Mouse (Mus musculus) neural tube, embryonic 13.5 days (tissue): Measurements from ENCODE around the gene Ryr3. TPM values are rescaled to one million over a fixed set of nuclear protein-coding genes. Genes with fewer than 3 reads are reported as not detected.
"Not testable (repeated sequence)": the region's sequence is repeated elsewhere in the genome, so short reads cannot be mapped to it uniquely, and the experiment has no call there.

Experiments used
- ATAC-seq: fragments of 200-750 bp; cut with Nextera tagmentation; 2 replicates; pipeline ENCODE4 v1.8.0; 2017; ENCODE audit warnings: low read depth, mild to moderate bottlenecking, moderate TSS enrichment, moderate library complexity
- H3K27ac ChIP-seq: fragments of 300-500 bp; sonication (generic); replicated peaks from 2 replicates; pipeline ENCODE4 v1.5.1; 2015; ENCODE audit warnings: moderate library complexity, mild to moderate bottlenecking, inconsistent platforms
- H3K27me3 ChIP-seq: fragments of 300-500 bp; sonication (generic); 2 replicates; pipeline ENCODE4 v1.6.1; 2015; ENCODE audit warnings: mild to moderate bottlenecking, inconsistent platforms
- H3K36me3 ChIP-seq: fragments of 300-500 bp; sonication (generic); 2 replicates; pipeline ENCODE4 v1.6.1; 2015; ENCODE audit warnings: mild to moderate bottlenecking, inconsistent platforms
- H3K4me1 ChIP-seq: fragments of 300-500 bp; sonication (generic); replicated peaks from 2 replicates; pipeline ENCODE4 v1.6.1; 2015; ENCODE audit warnings: inconsistent platforms
- H3K4me2 ChIP-seq: fragments of 300-500 bp; sonication (generic); 2 replicates; pipeline ENCODE4 v1.6.1; 2015; ENCODE audit warnings: inconsistent platforms, mild to moderate bottlenecking, moderate library complexity
- H3K4me3 ChIP-seq: fragments of 300-500 bp; sonication (generic); 2 replicates; pipeline ENCODE4 v1.5.1; 2015; ENCODE audit warnings: mild to moderate bottlenecking, inconsistent platforms
- H3K9ac ChIP-seq: fragments of 300-500 bp; sonication (generic); 2 replicates; pipeline ENCODE4 v1.6.1; 2015; ENCODE audit warnings: moderate library complexity, mild to moderate bottlenecking, inconsistent platforms
- H3K9me3 ChIP-seq: fragments of 300-500 bp; sonication (generic); 2 replicates; pipeline ENCODE4 v1.6.1; 2016; ENCODE audit warnings: inconsistent platforms
- WGBS: fragments of 180-500 bp; shearing (Covaris S2); methylation state at CpG from one replicate; pipeline ENCODE4 v1.1.7; 2015; 5-methylcytosine and 5-hydroxymethylcytosine counted together
- polyA plus RNA-seq: library from polyadenylated mRNA; unstranded; fragments of >200 nt; fragmentation: Nextera tagmentation; extraction: Ambion mirVana; gene quantifications from 2 replicates; pipeline ENCODE4 v1.2.1, GENCODE M21; 2015

The Ryr3 gene
- polyA plus RNA-seq, 1 experiment from 2014 or later = 3.1 TPM

DNA sequence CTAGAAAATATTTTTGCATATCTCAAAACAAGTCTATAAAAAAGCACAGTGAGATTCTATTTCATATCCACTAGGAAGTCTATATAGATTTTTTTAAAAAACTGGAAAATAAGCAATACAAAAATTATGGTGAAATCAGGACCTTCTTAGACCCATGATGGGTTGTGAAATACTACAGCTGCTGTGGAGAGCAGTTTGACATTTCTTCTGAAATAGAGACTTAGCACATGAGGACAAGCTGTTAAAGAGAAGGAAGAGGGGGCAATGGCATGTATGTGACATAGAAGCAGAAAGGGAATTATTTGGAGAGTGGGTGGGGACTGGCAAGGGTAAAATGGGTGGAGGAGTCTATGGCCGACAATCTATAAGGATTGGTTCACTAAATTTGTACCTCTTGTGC, 124.1 kb downstream of the Ryr3 start:
- H3K4me2 ChIP-seq = no peak overlapping the region
- WGBS = 93% methylated on average over 1 of the region's 1 CpGs
- no peak overlapping the region for H3K27ac ChIP-seq
- H3K9me3 ChIP-seq = no peaks in the 10 kb centered on the region
- H3K4me3 ChIP-seq = no peak overlapping the region
- ATAC-seq = no peak
- no peak overlapping the region for H3K9ac ChIP-seq
- no peaks in the 10 kb centered on the region for H3K36me3 ChIP-seq
- H3K27me3 ChIP-seq = no peaks in the 10 kb centered on the region
- H3K4me1 ChIP-seq = no peaks in the 10 kb centered on the region

DNA sequence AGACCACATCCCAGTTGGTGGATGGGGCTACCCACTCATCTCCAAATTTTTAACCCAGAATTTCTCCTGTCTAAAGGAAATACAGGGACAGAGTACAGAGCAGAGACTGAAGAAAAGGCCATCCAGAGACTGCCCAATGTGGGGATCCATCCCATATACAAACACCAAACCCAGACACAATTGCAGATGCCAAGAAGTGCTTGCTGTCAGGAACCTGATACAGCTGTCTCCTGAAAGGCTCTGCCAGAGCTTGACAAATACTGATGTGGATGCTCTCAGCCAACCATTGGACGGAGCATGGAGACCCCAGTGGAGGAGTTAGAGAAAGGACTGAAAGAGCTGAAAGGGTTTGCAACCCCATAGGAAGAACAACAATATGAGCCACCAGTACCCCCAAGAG, 125.6 kb downstream of the Ryr3 start:
- H3K9ac ChIP-seq, ATAC-seq, H3K4me2 ChIP-seq, H3K36me3 ChIP-seq, H3K4me3 ChIP-seq, H3K4me1 ChIP-seq, H3K27ac ChIP-seq, H3K27me3 ChIP-seq, H3K9me3 ChIP-seq: not testable (repeated sequence)
- 81% methylated on average over 1 of the region's 1 CpGs for WGBS

DNA sequence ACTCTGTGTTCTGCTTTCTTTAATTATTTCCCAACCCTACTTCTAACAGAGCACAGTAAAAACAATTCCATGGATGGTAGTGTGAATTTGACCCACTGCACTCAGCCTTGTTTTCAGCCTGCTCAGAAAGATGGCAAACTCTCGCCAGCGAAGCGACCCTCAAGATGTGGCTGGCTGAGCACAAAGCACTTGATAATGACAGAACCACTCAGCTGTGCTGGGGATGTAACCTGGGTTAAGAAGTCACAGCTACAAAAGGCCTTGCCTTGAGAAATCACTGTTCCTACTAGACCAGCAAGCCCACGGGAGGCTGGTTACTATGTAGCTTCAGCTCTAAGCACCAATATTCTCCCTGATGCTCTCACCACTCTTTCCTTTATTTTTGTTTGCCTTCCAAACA, 140.5 kb downstream of the Ryr3 start:
- Histone ChIP-seq H3K9me3 (no peaks in the 10 kb centered on the region), H3K4me1 (no peaks in the 10 kb centered on the region), H3K36me3 (no peaks in the 10 kb centered on the region), H3K4me3 (no peak overlapping the region), H3K4me2 (no peak overlapping the region), H3K9ac (no peak overlapping the region), H3K27me3 (no peaks in the 10 kb centered on the region), H3K27ac (no peak overlapping the region)
- no peak for ATAC-seq
- 85% methylated on average over 4 of the region's 4 CpGs for WGBS

DNA sequence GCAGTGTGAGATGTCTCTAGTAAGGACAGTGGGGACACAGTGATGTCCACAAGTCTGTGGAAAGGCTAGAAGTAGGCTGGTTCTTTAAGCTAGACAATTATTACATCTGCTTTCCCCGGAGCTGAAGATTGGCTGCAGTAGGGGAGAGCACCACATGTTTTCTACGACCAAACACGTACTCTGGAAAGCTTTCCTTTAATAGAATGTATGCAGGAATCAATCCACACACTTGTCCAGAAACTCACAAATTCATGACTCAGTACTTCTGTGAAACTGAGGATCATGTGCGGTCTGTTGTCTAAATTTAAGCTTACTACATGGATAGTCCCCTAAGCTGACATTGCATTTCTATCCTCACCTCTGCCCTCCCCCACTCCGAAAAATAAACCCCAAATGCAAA, 157.5 kb downstream of the Ryr3 start:
- Histone ChIP-seq H3K4me3 (no peak overlapping the region), H3K4me2 (no peak overlapping the region), H3K36me3 (no peaks in the 10 kb centered on the region), H3K9me3 (no peaks in the 10 kb centered on the region), H3K27me3 (no peaks in the 10 kb centered on the region), H3K27ac (no peak overlapping the region), H3K4me1 (no peaks in the 10 kb centered on the region), H3K9ac (no peak overlapping the region)
- WGBS = 86% methylated on average over 5 of the region's 5 CpGs
- no peak for ATAC-seq

DNA sequence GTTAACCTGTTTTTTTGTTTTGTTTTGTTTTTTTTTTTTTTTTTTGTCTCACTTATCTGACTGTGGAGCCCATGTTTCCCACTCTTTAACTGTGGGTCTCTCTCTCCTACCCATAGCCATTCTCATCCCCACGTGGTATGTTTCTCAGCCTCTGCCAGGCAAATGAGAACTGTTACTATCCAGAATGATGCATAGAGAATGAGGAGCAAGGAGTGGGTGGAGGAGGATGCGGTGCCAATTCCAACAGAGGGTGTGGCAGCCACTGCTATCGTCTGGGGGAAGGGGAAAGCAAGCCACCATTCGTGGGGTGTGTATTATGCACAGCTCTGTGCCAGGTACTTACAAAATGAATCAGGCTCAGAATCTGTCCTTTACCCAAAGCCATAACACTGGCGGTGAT, 158.0 kb downstream of the Ryr3 start:
- H3K4me1 ChIP-seq = no peaks in the 10 kb centered on the region
- no peaks in the 10 kb centered on the region for H3K36me3 ChIP-seq
- no peak overlapping the region for H3K4me2 ChIP-seq
- no peaks in the 10 kb centered on the region for H3K9me3 ChIP-seq
- no peak for ATAC-seq
- no peaks in the 10 kb centered on the region for H3K27me3 ChIP-seq
- no peak overlapping the region for H3K27ac ChIP-seq
- H3K4me3 ChIP-seq = no peak overlapping the region
- H3K9ac ChIP-seq = no peak overlapping the region
- 69% methylated on average over 5 of the region's 5 CpGs for WGBS

DNA sequence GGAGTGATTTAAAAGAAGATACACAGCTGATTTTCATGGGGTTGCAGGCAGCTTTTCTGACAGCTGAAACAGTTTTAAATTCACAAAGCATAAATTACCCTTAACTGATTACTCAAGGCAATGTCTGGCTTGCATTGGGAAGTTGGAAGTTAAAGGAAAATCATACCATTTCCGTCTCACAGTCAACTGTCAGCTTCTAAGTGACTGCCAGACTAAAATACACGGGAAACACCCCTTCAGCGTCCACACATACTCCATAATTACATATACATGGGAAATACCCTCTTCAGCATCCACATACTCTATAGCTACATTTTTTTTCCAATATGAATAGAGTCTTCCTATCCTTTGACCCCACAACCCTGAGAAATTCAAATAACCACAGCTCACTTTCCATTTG, 158.8 kb downstream of the Ryr3 start:
- Histone ChIP-seq H3K4me1 (no peaks in the 10 kb centered on the region), H3K9me3 (no peaks in the 10 kb centered on the region), H3K27ac (no peak overlapping the region), H3K4me3 (no peak overlapping the region), H3K36me3 (no peaks in the 10 kb centered on the region), H3K4me2 (no peak overlapping the region), H3K27me3 (no peaks in the 10 kb centered on the region), H3K9ac (no peak overlapping the region)
- WGBS = 70% methylated on average over 3 of the region's 3 CpGs
- no peak for ATAC-seq

DNA sequence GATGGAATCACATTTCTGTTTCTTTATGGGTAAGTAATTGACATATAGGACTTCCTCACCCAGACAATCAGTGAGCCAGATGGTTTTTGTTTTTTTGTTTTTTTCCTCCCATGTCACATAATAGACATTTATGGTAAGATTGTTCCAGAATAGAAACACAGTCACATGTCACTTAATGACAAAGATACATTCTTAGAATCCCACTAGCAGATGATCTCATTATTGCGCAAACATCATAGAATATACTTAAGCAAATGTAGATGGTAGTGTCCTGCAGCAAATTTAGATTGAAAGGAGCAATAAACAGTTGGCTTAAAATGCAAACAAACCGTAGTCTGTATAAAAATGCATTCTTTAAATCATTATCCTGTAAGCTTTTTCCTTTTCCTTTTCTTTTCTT, 161.3 kb downstream of the Ryr3 start:
- no peak for ATAC-seq
- H3K9me3 ChIP-seq = no peaks in the 10 kb centered on the region
- no peak overlapping the region for H3K27ac ChIP-seq
- no peaks in the 10 kb centered on the region for H3K27me3 ChIP-seq
- H3K36me3 ChIP-seq = no peaks in the 10 kb centered on the region
- H3K9ac ChIP-seq = no peak overlapping the region
- no peak overlapping the region for H3K4me3 ChIP-seq
- H3K4me2 ChIP-seq = no peak overlapping the region
- H3K4me1 ChIP-seq = no peaks in the 10 kb centered on the region
- 88% methylated on average over 2 of the region's 2 CpGs for WGBS

DNA sequence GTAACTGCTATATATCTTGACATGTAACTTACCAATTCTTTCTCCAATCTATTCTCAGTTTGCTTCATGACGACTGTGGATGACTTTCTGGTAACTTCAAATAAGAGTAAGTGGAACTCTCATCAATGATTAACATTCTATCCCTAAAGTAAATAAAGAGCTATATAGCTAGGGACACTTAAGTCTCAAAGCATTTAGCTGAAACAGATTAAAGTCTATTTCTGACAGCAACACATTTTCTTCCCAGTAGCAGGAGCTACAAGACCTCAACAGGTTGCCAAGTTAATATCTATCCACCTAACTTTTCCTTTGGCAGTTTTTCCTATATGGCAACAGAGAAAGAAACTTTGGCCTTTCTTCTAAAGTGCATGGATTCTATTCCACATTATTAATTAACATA, 167.1 kb downstream of the Ryr3 start:
- H3K27me3 ChIP-seq = no peaks in the 10 kb centered on the region
- WGBS = 82% methylated on average over 1 of the region's 1 CpGs
- no peaks in the 10 kb centered on the region for H3K4me1 ChIP-seq
- H3K4me2 ChIP-seq = no peak overlapping the region
- no peak overlapping the region for H3K9ac ChIP-seq
- H3K9me3 ChIP-seq = no peaks in the 10 kb centered on the region
- no peak overlapping the region for H3K27ac ChIP-seq
- no peak for ATAC-seq
- H3K36me3 ChIP-seq = no peaks in the 10 kb centered on the region
- H3K4me3 ChIP-seq = no peak overlapping the region

DNA sequence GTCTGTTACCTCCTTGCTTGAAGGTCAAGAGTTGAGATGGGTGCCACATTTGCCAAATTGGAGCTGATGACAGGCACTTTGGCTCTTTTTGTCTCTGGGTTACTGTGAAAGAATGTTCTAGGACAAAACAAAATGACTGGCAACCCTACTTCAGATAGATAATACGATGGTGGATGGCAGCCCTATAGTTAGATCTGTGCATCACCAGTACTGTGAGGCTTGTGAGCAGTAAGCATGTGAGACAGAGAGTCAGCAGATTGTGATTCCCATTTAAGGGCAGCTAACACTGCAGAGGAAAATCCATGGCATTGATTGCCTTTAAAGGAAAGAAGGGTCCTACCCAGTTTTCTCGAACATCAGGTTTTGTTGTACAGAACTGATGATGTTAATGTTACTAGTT, 180.3 kb downstream of the Ryr3 start:
- Histone ChIP-seq H3K27me3 (no peaks in the 10 kb centered on the region), H3K9ac (no peak overlapping the region), H3K9me3 (no peaks in the 10 kb centered on the region), H3K4me2 (no peak overlapping the region), H3K4me3 (no peak overlapping the region), H3K4me1 (no peaks in the 10 kb centered on the region), H3K36me3 (no peaks in the 10 kb centered on the region), H3K27ac (no peak overlapping the region)
- 92% methylated on average over 2 of the region's 2 CpGs for WGBS
- no peak for ATAC-seq

DNA sequence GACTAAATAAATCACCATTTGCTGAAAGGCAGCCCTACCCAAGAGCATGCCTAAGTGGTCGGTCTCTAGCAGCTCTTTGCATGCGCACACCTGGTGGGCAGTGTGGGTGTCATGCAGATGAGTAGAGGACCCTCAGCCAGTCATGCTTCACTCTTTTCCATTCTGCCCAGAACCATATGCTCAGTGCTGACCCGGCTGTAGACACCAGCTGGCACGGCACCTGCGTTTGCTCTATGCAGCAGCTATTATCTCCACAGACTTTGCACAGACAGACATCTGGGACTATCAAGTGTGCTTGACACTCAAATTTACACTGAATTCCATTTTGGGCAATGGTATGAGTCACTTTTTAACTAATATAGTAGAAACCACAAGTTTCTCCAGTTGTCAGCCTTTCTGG, 186.2 kb downstream of the Ryr3 start:
- 78% methylated on average over 5 of the region's 5 CpGs for WGBS
- Histone ChIP-seq H3K27me3 (no peaks in the 10 kb centered on the region), H3K9ac (no peak overlapping the region), H3K4me3 (no peak overlapping the region), H3K4me1 (no peaks in the 10 kb centered on the region), H3K4me2 (no peak overlapping the region), H3K9me3 (no peaks in the 10 kb centered on the region), H3K36me3 (no peaks in the 10 kb centered on the region), H3K27ac (no peak overlapping the region)
- ATAC-seq = no peak

DNA sequence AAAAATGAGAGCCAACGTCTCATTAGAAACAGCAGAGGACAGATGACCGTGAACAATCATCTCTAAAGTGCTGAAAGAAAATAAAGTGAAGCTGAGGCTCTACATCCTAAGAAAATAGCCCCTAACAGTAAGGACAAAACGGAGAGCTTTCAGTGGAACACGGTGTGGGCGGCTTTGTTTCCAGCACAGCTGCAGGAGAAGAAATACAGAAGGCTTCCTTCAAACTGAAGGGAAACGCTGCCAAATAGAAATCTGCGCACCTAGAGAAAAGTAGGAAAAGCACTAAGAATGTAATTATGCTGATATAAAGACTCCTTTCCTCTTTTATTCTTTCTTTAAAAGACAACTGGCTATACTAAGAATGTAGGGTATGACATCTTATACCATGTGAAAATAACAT, 197.0 kb downstream of the Ryr3 start:
- Histone ChIP-seq H3K27me3 (no peaks in the 10 kb centered on the region), H3K4me3 (no peak overlapping the region), H3K27ac (no peak overlapping the region), H3K9me3 (no peaks in the 10 kb centered on the region), H3K4me1 (no peaks in the 10 kb centered on the region), H3K4me2 (no peak overlapping the region), H3K36me3 (no peaks in the 10 kb centered on the region), H3K9ac (no peak overlapping the region)
- 62% methylated on average over 7 of the region's 7 CpGs for WGBS
- no peak for ATAC-seq

DNA sequence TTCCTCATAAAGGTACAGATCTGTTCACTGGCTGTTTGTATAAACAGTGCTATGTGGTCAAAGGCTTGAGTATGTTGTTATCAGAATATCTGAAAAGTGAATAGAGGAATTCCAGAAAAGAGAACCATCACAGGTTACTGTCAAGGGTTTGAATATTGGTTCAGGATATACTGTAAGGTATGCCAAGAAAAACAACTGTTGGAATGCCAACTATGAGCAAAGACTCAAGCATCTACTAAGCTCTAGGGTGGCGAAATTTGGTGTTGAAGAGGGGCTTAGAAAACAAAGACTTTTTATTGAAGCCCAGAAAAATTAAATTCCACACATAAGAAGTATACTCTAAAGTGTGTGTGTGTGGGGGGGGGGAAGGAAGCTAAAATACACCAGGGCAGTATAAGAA, 198.6 kb downstream of the Ryr3 start:
- H3K9me3 ChIP-seq = no peaks in the 10 kb centered on the region
- H3K36me3 ChIP-seq = no peaks in the 10 kb centered on the region
- no peak overlapping the region for H3K4me2 ChIP-seq
- WGBS = 66% methylated on average over 1 of the region's 1 CpGs
- no peaks in the 10 kb centered on the region for H3K27me3 ChIP-seq
- no peak overlapping the region for H3K9ac ChIP-seq
- no peak for ATAC-seq
- H3K4me1 ChIP-seq = no peaks in the 10 kb centered on the region
- H3K27ac ChIP-seq = no peak overlapping the region
- H3K4me3 ChIP-seq = no peak overlapping the region

DNA sequence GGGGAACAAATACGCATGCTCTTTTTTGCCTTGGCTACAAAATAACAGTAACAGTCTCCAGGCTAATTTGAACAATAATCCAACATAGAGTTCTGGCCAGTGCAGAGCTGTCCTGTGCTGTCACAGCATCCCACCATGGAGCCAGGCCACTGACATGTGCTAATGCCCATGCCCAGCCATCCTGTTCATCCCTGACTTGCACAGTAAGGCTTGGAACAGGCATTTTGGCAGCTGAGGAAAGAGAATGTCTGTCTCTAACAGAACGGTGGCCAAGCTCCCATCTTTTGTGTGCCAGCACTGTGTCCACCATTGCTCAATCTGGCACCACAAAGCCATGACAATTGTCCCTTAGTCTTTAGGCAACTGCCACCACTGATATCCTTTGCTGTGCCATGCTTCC, 200.7 kb downstream of the Ryr3 start:
- 81% methylated on average over 2 of the region's 2 CpGs for WGBS
- Histone ChIP-seq H3K36me3 (no peaks in the 10 kb centered on the region), H3K4me2 (no peak overlapping the region), H3K4me3 (no peak overlapping the region), H3K9me3 (no peaks in the 10 kb centered on the region), H3K27ac (no peak overlapping the region), H3K9ac (no peak overlapping the region), H3K27me3 (no peaks in the 10 kb centered on the region), H3K4me1 (no peaks in the 10 kb centered on the region)
- ATAC-seq = no peak
